Mouse (Mus musculus): ENCODE data around the gene Krt18.
"Not testable (repeated sequence)": the region's sequence is repeated elsewhere in the genome, so short reads cannot be mapped to it uniquely, and the experiment has no call there.

DNA sequence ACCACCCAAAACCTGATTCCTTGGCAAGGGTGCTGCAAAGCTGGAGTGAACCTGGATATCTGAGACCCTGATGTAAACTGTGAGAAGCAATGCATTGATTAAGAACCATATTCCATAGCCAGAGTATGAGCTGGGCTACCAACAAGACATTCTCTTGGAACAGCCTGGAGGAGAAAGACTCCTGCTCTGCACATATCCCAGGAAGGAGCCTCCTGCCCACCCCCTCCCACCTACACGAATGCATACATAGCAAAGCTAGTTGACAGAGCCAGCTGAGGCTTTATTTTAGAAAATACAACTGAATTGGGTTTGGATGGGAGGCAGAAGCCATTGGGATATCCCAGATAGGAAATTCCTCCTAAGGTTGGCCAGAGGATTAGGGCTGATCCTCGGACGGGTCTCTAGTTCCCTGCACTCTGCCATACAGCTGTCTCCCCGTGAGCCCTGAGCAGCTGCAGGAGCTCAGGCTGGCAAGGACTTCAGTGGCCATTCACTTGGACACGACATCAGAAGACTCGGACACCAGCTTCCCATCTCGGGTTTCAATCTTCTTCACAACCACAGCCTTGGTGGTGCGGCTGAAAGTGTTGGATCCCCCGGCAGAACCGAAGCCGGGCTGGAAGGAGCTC lies 31.4 kb upstream of the Krt18 start:
- TF ChIP-seq CTCF (IDR thresholded peaks at IDR 0.05; ENCODE audit: low read depth, low read length); GATA1 (IDR thresholded peaks at IDR 0.05; ENCODE audit: borderline replicate concordance, low read length): not testable (repeated sequence)
